Mouse (Mus musculus) CH12.LX (cell line): Measurements from ENCODE around the gene Olfr763.

ENCODE experiments used
- CHD1 ChIP-seq: IDR thresholded peaks from 2 replicates; pipeline ENCODE4 v1.6.1; 2012; ENCODE audit warnings: low read depth, low read length, improper control_type of control experiment, inconsistent platforms
- CTCF ChIP-seq, 2 experiments: IDR thresholded peaks in 1 of 2; conservative IDR thresholded peaks in 1 of 2; 2 replicates each; pipeline ENCODE4 v1.5.1; 2011 to 2012; ENCODE audit warnings: low read depth in 2 of 2, low read length in 2 of 2, improper control_type of control experiment in 1 of 2, inconsistent platforms in 1 of 2, mild to moderate bottlenecking in 1 of 2, moderate library complexity in 1 of 2
- ETS1 ChIP-seq: conservative IDR thresholded peaks from 2 replicates; pipeline ENCODE4 v1.6.1; 2012; ENCODE audit warnings: low read depth, mild to moderate bottlenecking, inconsistent platforms, low read length, improper control_type of control experiment, moderate library complexity
- MAFK ChIP-seq: IDR thresholded peaks from 2 replicates; pipeline ENCODE4 v1.6.1; 2011; ENCODE audit warnings: low read length, improper control_type of control experiment; ENCODE audit not compliant: insufficient replicate concordance
- MAX ChIP-seq: IDR thresholded peaks from 2 replicates; pipeline ENCODE4 v1.6.1; 2011; ENCODE audit warnings: low read length, improper control_type of control experiment
- MYC ChIP-seq: IDR thresholded peaks from 2 replicates; pipeline ENCODE4 v1.6.1; 2011; ENCODE audit warnings: low read depth, mild to moderate bottlenecking, improper control_type of control experiment, low read length
- NRF1 ChIP-seq: IDR thresholded peaks from 2 replicates; pipeline ENCODE4 v1.6.1; 2014; ENCODE audit warnings: low read depth, mild to moderate bottlenecking, inconsistent platforms, low read length, improper control_type of control experiment, moderate library complexity
- POLR2A ChIP-seq: IDR thresholded peaks from 2 replicates; pipeline ENCODE4 v1.6.1; 2011; ENCODE audit warnings: low read depth, mild to moderate bottlenecking, improper control_type of control experiment, low read length
- SMC3 ChIP-seq: IDR thresholded peaks from 2 replicates; pipeline ENCODE4 v1.6.1; 2011; ENCODE audit warnings: low read depth, low read length, improper control_type of control experiment
- USF1 ChIP-seq: IDR thresholded peaks from 2 replicates; pipeline ENCODE4 v1.6.1; 2014; ENCODE audit warnings: low read depth, mild to moderate bottlenecking, inconsistent platforms, low read length, improper control_type of control experiment
- ZNF384 ChIP-seq: IDR thresholded peaks from 2 replicates; pipeline ENCODE4 v1.6.1; 2012; ENCODE audit warnings: low read depth, low read length, improper control_type of control experiment, inconsistent platforms

DNA sequence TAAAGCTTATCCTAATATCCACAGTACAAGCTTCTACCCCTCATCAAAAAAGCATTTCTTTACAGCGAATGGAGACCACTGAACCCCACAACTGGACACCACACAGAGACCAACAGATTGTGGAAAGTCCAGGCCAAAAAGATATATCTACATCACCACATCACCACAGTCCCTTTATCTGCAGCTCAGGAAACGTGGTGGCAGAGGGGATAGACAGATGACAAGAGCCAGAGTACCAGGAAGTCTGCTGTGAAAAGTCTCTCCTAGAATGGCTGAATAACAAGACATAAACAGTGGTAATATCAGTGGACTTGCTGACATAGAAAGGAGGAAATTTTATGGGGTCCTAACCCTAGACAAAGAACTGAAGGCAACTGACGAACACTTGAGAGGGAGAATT is 34.2 kb upstream of the Olfr763 start:
- no peak for TF ChIP-seq ETS1
- no peak for TF ChIP-seq POLR2A
- TF ChIP-seq CHD1, result no peak
- TF ChIP-seq ZNF384, result no peak
- TF ChIP-seq CTCF (conservative IDR thresholded peaks at IDR 0.05 in 1 of 2, IDR thresholded peaks at IDR 0.05 in 1 of 2; ENCODE audit: low read depth in 2 of 2, low read length in 2 of 2), result no peak
- no peak for TF ChIP-seq MAX
- TF ChIP-seq MYC, result no peak
- TF ChIP-seq MAFK, result no peak
- TF ChIP-seq SMC3, result no peak
- TF ChIP-seq USF1, result no peak
- no peak for TF ChIP-seq NRF1
